8 mouse cellular contexts compared by ENCODE assay signal in genomic region chr5:73254660-73255059, GRCm38 (mm10). TPM values are rescaled to one million over a fixed set of nuclear protein-coding genes. Genes with fewer than 3 reads are reported as not detected.
DNase-seq lines count a peak whose midpoint lies in the region; ATAC-seq and TF ChIP-seq lines count a peak whose summit lies in the region.

No protein-coding gene starts in this region.

- WGBS in heart, embryonic 10.5 days = 29% methylated on average over 5 of the region's 5 CpGs
- 29% methylated on average over 5 of the region's 5 CpGs for WGBS in forebrain, postnatal 0 days
- 50% methylated on average over 5 of the region's 5 CpGs for WGBS in liver, adult 2 months

- TF ChIP-seq POLR2A in liver, adult 2 months (IDR thresholded peaks at IDR 0.05; ENCODE audit: extremely low read depth, insufficient read depth, low read length) = no peak

- intact Hi-C loops in heart, postnatal 25 days (cut with DNase I) = loop anchor here (1.0 to 5.0 kb wide), 3 partner anchors 24 to 122 kb away; no protein-coding TSS in a partner anchor

- H3K9ac ChIP-seq in ES-E14 (ENCODE audit: insufficient read depth, low read depth, low read length, poor library complexity, severe bottlenecking) = no peak overlapping the region; the same call in 1 of the 2 replicates
- peak overlapping the region; percentile 98 for H3K9ac ChIP-seq in forebrain, postnatal 0 days
- H3K9ac ChIP-seq in liver, adult 2 months (ENCODE audit: low read depth, low read length) = peak overlapping the region; percentile 41; the same call in 1 of the 2 replicates

- H3K27ac ChIP-seq in heart, embryonic 10.5 days = peak overlapping the region; percentile 97
- no peak overlapping the region for H3K27ac ChIP-seq in ES-E14 (ENCODE audit: insufficient read depth, low read depth, low read length, poor library complexity, severe bottlenecking)
- H3K27ac ChIP-seq in forebrain, postnatal 0 days (ENCODE audit: low read depth, low read length) = 0 out of 2 replicates have a peak overlapping the region, but pooled peaks have one; percentile 98
- no peak overlapping the region for H3K27ac ChIP-seq in liver, adult 2 months (replicated peaks; ENCODE audit: insufficient read depth, low read depth, low read length)

- no peaks in the 10 kb centered on the region for H3K27me3 ChIP-seq in heart, embryonic 10.5 days (ENCODE audit: insufficient read depth, poor library complexity, severe bottlenecking)
- no peaks in the 10 kb centered on the region for H3K27me3 ChIP-seq in forebrain, postnatal 0 days (ENCODE audit: insufficient read depth, low read length)
- H3K27me3 ChIP-seq in liver, adult 2 months (ENCODE audit: control insufficient read depth, insufficient read depth, low read length) = no peaks in the 10 kb centered on the region

- H3K4me2 ChIP-seq in forebrain, postnatal 0 days (ENCODE audit: low read depth) = peak overlapping the region; percentile 54

- peaks cover 31% of the 10 kb centered on the region for H3K4me1 ChIP-seq in heart, embryonic 10.5 days
- H3K4me1 ChIP-seq in ES-E14 (ENCODE audit: control insufficient read depth in 2 of 2, insufficient read depth in 2 of 2, low read length in 2 of 2, poor library complexity in 1 of 2) = peaks cover 0 to 8% of the 10 kb centered on the region in 2 experiments; a peak in 1 of 4 replicates
- H3K4me1 ChIP-seq in forebrain, postnatal 0 days (ENCODE audit: insufficient read depth) = peaks cover 14% of the 10 kb centered on the region
- 0 out of 2 replicates have a peak, but pooled peaks cover 5% of the 10 kb centered on the region for H3K4me1 ChIP-seq in liver, adult 2 months (ENCODE audit: control insufficient read depth, insufficient read depth, low read length)

- H3K36me3 ChIP-seq in heart, embryonic 10.5 days = no peaks in the 10 kb centered on the region
- no peaks in the 10 kb centered on the region; the same call in 1 of the 2 replicates for H3K36me3 ChIP-seq in ES-E14 (ENCODE audit: control insufficient read depth, insufficient read depth, low read length, poor library complexity, severe bottlenecking)
- no peaks in the 10 kb centered on the region for H3K36me3 ChIP-seq in forebrain, postnatal 0 days (ENCODE audit: insufficient read depth)
- no peaks in the 10 kb centered on the region for H3K36me3 ChIP-seq in liver, adult 2 months (ENCODE audit: control insufficient read depth, insufficient read depth, low read length)

- H3K4me3 ChIP-seq in heart, embryonic 10.5 days = peak overlapping the region; percentile 98
- peak overlapping the region; percentile 82 to 99 for H3K4me3 ChIP-seq in ES-E14 (ENCODE audit: insufficient read depth in 1 of 2, low read depth in 1 of 2, low read length in 2 of 2, poor library complexity in 1 of 2, severe bottlenecking in 1 of 2)
- H3K4me3 ChIP-seq in forebrain, postnatal 0 days (ENCODE audit: low read depth, low read length) = peak overlapping the region; percentile 97
- no peak overlapping the region; the same call in 1 of the 2 replicates for H3K4me3 ChIP-seq in liver, adult 2 months (ENCODE audit: insufficient read depth, low read depth, low read length)

- H3K9me3 ChIP-seq in heart, embryonic 10.5 days = no peaks in the 10 kb centered on the region
- no peaks in the 10 kb centered on the region for H3K9me3 ChIP-seq in ES-E14 (ENCODE audit: control insufficient read depth, insufficient read depth, low read depth, low read length)
- no peaks in the 10 kb centered on the region for H3K9me3 ChIP-seq in forebrain, postnatal 0 days (ENCODE audit: low read length)

- DNase-seq in heart, embryonic 10.5 days (ENCODE audit: low spot score) = no peak
- no peak for DNase-seq in heart, postnatal 25 days (ENCODE audit: low spot score)
- DNase-seq in ES-E14 (ENCODE audit: low read depth, low spot score) = no peak
- no peak for DNase-seq in forebrain, postnatal 0 days
- peak; percentile 38 for DNase-seq in liver, adult 2 months (ENCODE audit: extremely low read depth, low read depth, low spot score)
- DNase-seq in thymus, postnatal 25 days = peak; percentile 50
- DNase-seq in gastrocnemius, postnatal 10 days = no peak
- no peak for DNase-seq in frontal cortex, postnatal 10 days (ENCODE audit: low spot score in 2 of 2)

- in situ Hi-C loops in ES-E14 (cut with MboI; ENCODE audit: low sequenced_read_pairs in 2 of 2, unreplicated experiment in 2 of 2) = no loop called here

- no peak for TF ChIP-seq CTCF in forebrain, postnatal 0 days (IDR thresholded peaks at IDR 0.05; ENCODE audit: low read depth)
- TF ChIP-seq CTCF in liver, adult 2 months (IDR thresholded peaks at IDR 0.05; ENCODE audit: low read depth, low read length) = no peak

- peaks cover 14% of the 10 kb centered on the region for H3K79me2 ChIP-seq in liver, adult 2 months (ENCODE audit: control insufficient read depth, insufficient read depth, low read length)

- ATAC-seq in forebrain, postnatal 0 days = no peak

TF ChIP-seq in ES-E14, 5 proteins besides CTCF, POLR2A, EP300 and RAD21:
- TF ChIP-seq CHD2 (IDR thresholded peaks at IDR 0.05; ENCODE audit: low read depth, low read length) = no peak
- no peak for TF ChIP-seq HCFC1 (IDR thresholded peaks at IDR 0.05; ENCODE audit: borderline replicate concordance, insufficient read depth, low read length)
- TF ChIP-seq ZNF384 (IDR thresholded peaks at IDR 0.05; ENCODE audit: low read depth, low read length) = no peak
- TF ChIP-seq ZC3H11A (IDR thresholded peaks at IDR 0.05; ENCODE audit: borderline replicate concordance, low read depth, low read length) = no peak

RNA-seq across cellular contexts. Expression of gene Fryl, which starts 1.8 kb away (rescaled TPM):
- polyA plus RNA-seq in heart, embryonic 10.5 days (2016; fragmentation: Nextera tagmentation; extraction: Ambion mirVana) = 27.7 and 32.6 TPM in 2 replicates
- 10 to 100 TPM; 35.7 to 41.5 TPM for total RNA-seq in heart, postnatal 25 days (2021)
- 52.4 and 53.3 TPM in 2 replicates for total RNA-seq in ES-E14 (2012; rRNA removed)
- total RNA-seq in forebrain, postnatal 0 days (2014; rRNA removed) = 46.9 and 53.6 TPM in 2 replicates
- polyA plus RNA-seq in forebrain, postnatal 0 days (2015; fragmentation: Nextera tagmentation; extraction: Ambion mirVana) = 10.8 and 17.7 TPM in 2 replicates
- 18.7 and 23.4 TPM in 2 replicates for total RNA-seq in liver, adult 2 months (2014; rRNA removed)
- polyA plus RNA-seq in liver, adult 2 months (2012; rRNA removed) = 9.5 and 10.1 TPM in 2 replicates
- total RNA-seq in gastrocnemius, postnatal 10 days (2021) = 10 to 100 TPM; 23.8 to 36.4 TPM

RNA-seq across cellular contexts. Expression of gene Ociad1, which starts 37.9 kb away (rescaled TPM):
- 169 and 198 TPM in 2 replicates for polyA plus RNA-seq in heart, embryonic 10.5 days (2016; fragmentation: Nextera tagmentation; extraction: Ambion mirVana)
- total RNA-seq in heart, postnatal 25 days (2021) = 100 to 1,000 TPM; 252 to 269 TPM
- total RNA-seq in ES-E14 (2012; rRNA removed) = 123 and 141 TPM in 2 replicates
- 237 and 265 TPM in 2 replicates for total RNA-seq in forebrain, postnatal 0 days (2014; rRNA removed)
- polyA plus RNA-seq in forebrain, postnatal 0 days (2015; fragmentation: Nextera tagmentation; extraction: Ambion mirVana) = 336 and 379 TPM in 2 replicates
- total RNA-seq in liver, adult 2 months (2014; rRNA removed) = 57.6 and 68.1 TPM in 2 replicates
- 49.1 and 50.3 TPM in 2 replicates for polyA plus RNA-seq in liver, adult 2 months (2012; rRNA removed)
- total RNA-seq in gastrocnemius, postnatal 10 days (2021) = 100 to 1,000 TPM; 176 to 185 TPM

Comparison
In these comparisons a context has a peak if more than half of its experiments do, and no peak if none do; other contexts are left out.
1. DNase-seq: peak in liver, adult 2 months (single experiment) and thymus, postnatal 25 days (single experiment); none in heart, embryonic 10.5 days (single experiment), heart, postnatal 25 days (single experiment), ES-E14 (single experiment), forebrain, postnatal 0 days (single experiment), gastrocnemius, postnatal 10 days (single experiment) and frontal cortex, postnatal 10 days (0 of 2).
2. H3K27ac ChIP-seq: peak in heart, embryonic 10.5 days (single experiment) and forebrain, postnatal 0 days (single experiment); none in ES-E14 (single experiment) and liver, adult 2 months (single experiment).